Mouse (Mus musculus): ENCODE results near the gene Mast4. TPM values are rescaled to one million over a fixed set of nuclear protein-coding genes. Genes with fewer than 3 reads are reported as not detected.

Gene Mast4
- total and polyA plus RNA-seq, 3 experiments, result 0.99 to 7.4 (median 6.1) TPM

GRCm38 (mm10) chr13:103333601-103334391 is 501 bp downstream of the Mast4 start:
- H3K4me2 ChIP-seq (ENCODE audit: insufficient read depth, low read depth, poor library complexity, severe bottlenecking), result no peak overlapping the region
- H3K27ac ChIP-seq (ENCODE audit: insufficient read depth, low read depth), result no peak overlapping the region
- no peak overlapping the region for H3K9ac ChIP-seq (ENCODE audit: insufficient read depth, low read depth)
- no peak for TF ChIP-seq MXI1 (IDR thresholded peaks at IDR 0.05; ENCODE audit: low read depth, low read length)
- TF ChIP-seq UBTF (IDR thresholded peaks at IDR 0.05; ENCODE audit: low read depth, low read length), result no peak
- TF ChIP-seq BHLHE40 (IDR thresholded peaks at IDR 0.05; ENCODE audit: low read depth, low read length), result no peak
- TF ChIP-seq EP300 (IDR thresholded peaks at IDR 0.05; ENCODE audit: low read length), result no peak
- no peak for TF ChIP-seq JUN (IDR thresholded peaks at IDR 0.05; ENCODE audit: insufficient read depth, low read depth, low read length)
- TF ChIP-seq E2F4 (IDR thresholded peaks at IDR 0.05; ENCODE audit: insufficient replicate concordance, low read depth, low read length), result no peak
- no peak for TF ChIP-seq ZMIZ1 (IDR thresholded peaks at IDR 0.05; ENCODE audit: low read depth, low read length)
- no peak for TF ChIP-seq HCFC1 (IDR thresholded peaks at IDR 0.05; ENCODE audit: low read depth, low read length)
- no peak for TF ChIP-seq ZC3H11A (IDR thresholded peaks at IDR 0.05; ENCODE audit: low read depth, low read length)
- TF ChIP-seq SMC3 (IDR thresholded peaks at IDR 0.05; ENCODE audit: low read depth, low read length), result no peak
- no peak for TF ChIP-seq TBP (conservative IDR thresholded peaks at IDR 0.05; ENCODE audit: low read depth, low read length)
- no peak for TF ChIP-seq USF1 (IDR thresholded peaks at IDR 0.05; ENCODE audit: low read depth, low read length)
- TF ChIP-seq MAZ (IDR thresholded peaks at IDR 0.05; ENCODE audit: low read depth, low read length), result no peak
- TF ChIP-seq NELFE (IDR thresholded peaks at IDR 0.05; ENCODE audit: low read depth, low read length), result no peak
- TF ChIP-seq USF2 (conservative IDR thresholded peaks at IDR 0.05; ENCODE audit: low read depth, low read length), result no peak
- no peak for TF ChIP-seq MAFK (IDR thresholded peaks at IDR 0.05; ENCODE audit: insufficient replicate concordance, low read length)
- TF ChIP-seq SIN3A (IDR thresholded peaks at IDR 0.05; ENCODE audit: low read length), result no peak
- TF ChIP-seq RAD21 (IDR thresholded peaks at IDR 0.05; ENCODE audit: low read depth, low read length), result no peak
- peaks cover 18% of the 10 kb centered on the region for H3K9me3 ChIP-seq (replicated peaks; ENCODE audit: low read length)
- H3K4me3 ChIP-seq (replicated peaks in 1 of 3; ENCODE audit: low read depth in 2 of 3, low read length in 2 of 3, poor library complexity in 1 of 3), result no peak overlapping the region
- peaks cover 0 to 17% of the 10 kb centered on the region in 2 experiments for H3K36me3 ChIP-seq (replicated peaks in 1 of 2; ENCODE audit: control insufficient read depth in 1 of 2, insufficient read depth in 1 of 2, low read length in 1 of 2)
- H3K27me3 ChIP-seq (replicated peaks), result no peaks in the 10 kb centered on the region
- in situ Hi-C loops (cut with MboI; ENCODE audit: low pct_ligation_motif_present, low pct_unique_long_range_greater_than_20kb, low sequenced_read_pairs) (no loop called here), dilution Hi-C loops (cut with MboI; ENCODE audit: extremely low pct_ligation_motif_present, extremely low pct_unique_long_range_greater_than_20kb, low sequenced_read_pairs) (no loop called here)
- no peak for DNase-seq (ENCODE audit: extremely low read depth)
- no peaks in the 10 kb centered on the region for H3K79me2 ChIP-seq (replicated peaks; ENCODE audit: control insufficient read depth, extremely low read depth, insufficient read depth, poor library complexity, severe bottlenecking)
- H3K4me1 ChIP-seq (ENCODE audit: control insufficient read depth in 1 of 2, insufficient read depth in 2 of 2), result peaks cover 0 to 10% of the 10 kb centered on the region in 2 experiments; a peak in 1 of 4 replicates

GRCm38 (mm10) chr13:103333153-103333552 is 1.1 kb downstream of the Mast4 start:
- H3K4me2 ChIP-seq (ENCODE audit: insufficient read depth, low read depth, poor library complexity, severe bottlenecking), result no peak overlapping the region
- in situ Hi-C loops (cut with MboI; ENCODE audit: low pct_ligation_motif_present, low pct_unique_long_range_greater_than_20kb, low sequenced_read_pairs), result no loop called here
- no peak overlapping the region for H3K9ac ChIP-seq (ENCODE audit: insufficient read depth, low read depth)
- no peaks in the 10 kb centered on the region for H3K27me3 ChIP-seq (replicated peaks)
- no peaks in the 10 kb centered on the region for H3K79me2 ChIP-seq (replicated peaks; ENCODE audit: control insufficient read depth, extremely low read depth, insufficient read depth, poor library complexity, severe bottlenecking)
- H3K27ac ChIP-seq (ENCODE audit: insufficient read depth, low read depth), result no peak overlapping the region
- no peak for DNase-seq (ENCODE audit: extremely low read depth)
- H3K36me3 ChIP-seq (replicated peaks in 1 of 2; ENCODE audit: control insufficient read depth in 1 of 2, insufficient read depth in 1 of 2, low read length in 1 of 2), result peaks cover 0 to 17% of the 10 kb centered on the region in 2 experiments
- H3K4me3 ChIP-seq (replicated peaks in 1 of 3; ENCODE audit: low read depth in 2 of 3, low read length in 2 of 3, poor library complexity in 1 of 3), result no peak overlapping the region
- dilution Hi-C loops (cut with MboI; ENCODE audit: extremely low pct_ligation_motif_present, extremely low pct_unique_long_range_greater_than_20kb, low sequenced_read_pairs), result no loop called here
- no peak for TF ChIP-seq NRF1 (IDR thresholded peaks at IDR 0.05; ENCODE audit: low read depth, low read length)
- TF ChIP-seq ETS1 (conservative IDR thresholded peaks at IDR 0.05; ENCODE audit: low read depth, low read length), result no peak
- no peak for TF ChIP-seq USF2 (conservative IDR thresholded peaks at IDR 0.05; ENCODE audit: low read depth, low read length)
- no peak for TF ChIP-seq KAT2A (IDR thresholded peaks at IDR 0.05; ENCODE audit: insufficient replicate concordance, low read length)
- TF ChIP-seq NELFE (IDR thresholded peaks at IDR 0.05; ENCODE audit: low read depth, low read length), result no peak
- no peak for TF ChIP-seq MAX (IDR thresholded peaks at IDR 0.05; ENCODE audit: low read length)
- TF ChIP-seq CHD2 (IDR thresholded peaks at IDR 0.05; ENCODE audit: low read length), result no peak
- no peak for TF ChIP-seq ZNF384 (IDR thresholded peaks at IDR 0.05; ENCODE audit: low read depth, low read length)
- no peak for TF ChIP-seq SMC3 (IDR thresholded peaks at IDR 0.05; ENCODE audit: low read depth, low read length)
- TF ChIP-seq ELF1 (IDR thresholded peaks at IDR 0.05; ENCODE audit: low read depth, low read length), result no peak
- no peak for TF ChIP-seq E2F4 (IDR thresholded peaks at IDR 0.05; ENCODE audit: insufficient replicate concordance, low read depth, low read length)
- no peak for TF ChIP-seq CTCF (conservative IDR thresholded peaks at IDR 0.05 in 1 of 2, IDR thresholded peaks at IDR 0.05 in 1 of 2; ENCODE audit: low read depth in 2 of 2, low read length in 2 of 2)
- TF ChIP-seq PAX5 (IDR thresholded peaks at IDR 0.05; ENCODE audit: low read length), result no peak
- no peak for TF ChIP-seq JUN (IDR thresholded peaks at IDR 0.05; ENCODE audit: insufficient read depth, low read depth, low read length)
- peaks cover 0 to 10% of the 10 kb centered on the region in 2 experiments; a peak in 1 of 4 replicates for H3K4me1 ChIP-seq (ENCODE audit: control insufficient read depth in 1 of 2, insufficient read depth in 2 of 2)
- peaks cover 18% of the 10 kb centered on the region for H3K9me3 ChIP-seq (replicated peaks; ENCODE audit: low read length)

Measured in CH12.LX (cell line).